Mouse (Mus musculus): ENCODE data around the gene Vps11.

GRCm38 (mm10) chr9:44407752-44408097 lies 46.3 kb upstream of the Vps11 start:
- TF ChIP-seq POLR2A (IDR thresholded peaks at IDR 0.05; ENCODE audit: control insufficient read depth, extremely low read depth, insufficient read depth, low read length, poor library complexity): 0 out of 2 replicates have a peak, but pooled peaks have one; percentile 19
- 0 out of 2 replicates have a peak, but pooled peaks have one; percentile 40 for TF ChIP-seq CTCF (IDR thresholded peaks at IDR 0.05; ENCODE audit: borderline replicate concordance, control insufficient read depth, extremely low read depth, insufficient read depth, low read length, poor library complexity)

All from thymus, adult 2 months (tissue).